Mouse (Mus musculus) limb, embryonic 10.5 days (tissue): ENCODE measurements around the gene Gm20662. TPM values are rescaled to one million over a fixed set of nuclear protein-coding genes. Genes with fewer than 3 reads are reported as not detected.
A peak's percentile ranks its signal among the peaks of the same experiment; 100 is the strongest.
"Not testable (repeated sequence)": the region's sequence is repeated elsewhere in the genome, so short reads cannot be mapped to it uniquely, and the experiment has no call there.

Experiments used
- DNase-seq: peaks from one replicate; pipeline ENCODE4 v3.0.0-alpha.2; 2017; ENCODE audit warnings: low spot score
- H3K27ac ChIP-seq: fragments of 300-500 bp; sonication (generic); 2 replicates; pipeline ENCODE4 v1.5.1; 2016; ENCODE audit warnings: mild to moderate bottlenecking
- H3K27me3 ChIP-seq: fragments of 300-500 bp; sonication (generic); 2 replicates; pipeline ENCODE4 v1.6.1; 2016; ENCODE audit warnings: low read depth, mild to moderate bottlenecking; ENCODE audit not compliant: poor library complexity, severe bottlenecking
- H3K36me3 ChIP-seq: fragments of 300-500 bp; sonication (generic); 2 replicates; pipeline ENCODE4 v1.6.1; 2016; ENCODE audit warnings: mild to moderate bottlenecking, moderate library complexity
- H3K4me1 ChIP-seq: fragments of 300-500 bp; sonication (generic); 2 replicates; pipeline ENCODE4 v1.6.1; 2016
- H3K4me3 ChIP-seq: fragments of 300-500 bp; sonication (generic); 2 replicates; pipeline ENCODE4 v1.5.1; 2016; ENCODE audit warnings: mild to moderate bottlenecking, moderate library complexity
- H3K9me3 ChIP-seq: fragments of 300-500 bp; sonication (generic); replicated peaks from 2 replicates; pipeline ENCODE4 v1.6.1; 2016; ENCODE audit warnings: mild to moderate bottlenecking
- WGBS: fragments of 180-500 bp; shearing (Covaris S2); methylation state at CpG from one replicate; pipeline ENCODE4 v1.1.7; 2016; 5-methylcytosine and 5-hydroxymethylcytosine counted together
- polyA plus RNA-seq: library from polyadenylated mRNA; unstranded; fragments of >200 nt; fragmentation: Nextera tagmentation; extraction: Ambion mirVana; gene quantifications from 2 replicates; pipeline ENCODE4 v1.2.1, GENCODE M21; 2016

Gm20662 gene
- polyA plus RNA-seq, 1 experiment from 2014 or later: 0.93 TPM

GRCm38 (mm10) chr9:107995513-107995912 lies 636 bp upstream of the Gm20662 start:
- Histone ChIP-seq H3K4me3 (no peak overlapping the region), H3K27me3 (no peaks in the 10 kb centered on the region), H3K36me3 (no peaks in the 10 kb centered on the region), H3K4me1 (0 out of 2 replicates have a peak, but pooled peaks cover 3% of the 10 kb centered on the region), H3K9me3 (no peaks in the 10 kb centered on the region), H3K27ac (no peak overlapping the region)
- DNase-seq: no peak
- WGBS: 95% methylated on average over 21 of the region's 21 CpGs

- no peaks in the 10 kb centered on the region for H3K27me3 ChIP-seq
- WGBS: under 1% methylated on average over 51 of the region's 51 CpGs
- peaks cover 24% of the 10 kb centered on the region for H3K4me1 ChIP-seq
- no peaks in the 10 kb centered on the region for H3K9me3 ChIP-seq
- peaks cover 10% of the 10 kb centered on the region for H3K36me3 ChIP-seq
- peak; percentile 99 for DNase-seq
- H3K27ac ChIP-seq: peak within 1 kb of the TSS; percentile 97
- peak within 1 kb of the TSS; percentile 99 for H3K4me3 ChIP-seq
Measured at GRCm38 (mm10) chr9:108001922-108002770, 6.0 kb downstream of the Gm20662 start, which contains the start of gene Ip6k1. Ip6k1 (plus strand) TSS chr9:108002501.

- H3K36me3 ChIP-seq: peaks cover 14% of the 10 kb centered on the region
- H3K4me1 ChIP-seq: peaks cover 24% of the 10 kb centered on the region
- DNase-seq: no peak
- H3K27ac ChIP-seq: peak overlapping the region; percentile 97
- no peaks in the 10 kb centered on the region for H3K27me3 ChIP-seq
- peak overlapping the region; percentile 99 for H3K4me3 ChIP-seq
- WGBS: under 1% methylated on average over 50 of the region's 50 CpGs
- no peaks in the 10 kb centered on the region for H3K9me3 ChIP-seq
Measured at GRCm38 (mm10) chr9:108002778-108003530, 6.8 kb downstream of the Gm20662 start.

GRCm38 (mm10) chr9:108003531-108003890 lies 7.4 kb downstream of the Gm20662 start:
- H3K36me3 ChIP-seq: peaks cover 19% of the 10 kb centered on the region
- 26% methylated on average over 8 of the region's 8 CpGs for WGBS
- peak overlapping the region; percentile 97 for H3K27ac ChIP-seq
- no peaks in the 10 kb centered on the region for H3K27me3 ChIP-seq
- H3K4me3 ChIP-seq: peak overlapping the region; percentile 99
- H3K4me1 ChIP-seq: peaks cover 24% of the 10 kb centered on the region
- no peaks in the 10 kb centered on the region for H3K9me3 ChIP-seq
- DNase-seq: no peak

GRCm38 (mm10) chr9:108008041-108008440 lies 11.9 kb downstream of the Gm20662 start:
- Histone ChIP-seq H3K4me1 (peaks cover 14% of the 10 kb centered on the region), H3K27ac (no peak overlapping the region)
- WGBS: 92% methylated on average over 5 of the region's 5 CpGs

GRCm38 (mm10) chr9:108010385-108010784 lies 14.2 kb downstream of the Gm20662 start:
- H3K36me3 ChIP-seq: peaks cover 57% of the 10 kb centered on the region
- H3K27me3 ChIP-seq: no peaks in the 10 kb centered on the region
- DNase-seq: no peak
- H3K9me3 ChIP-seq: no peaks in the 10 kb centered on the region
- H3K4me3 ChIP-seq: no peak overlapping the region
- H3K4me1 ChIP-seq: no peaks in the 10 kb centered on the region
- no peak overlapping the region for H3K27ac ChIP-seq

More at GRCm38 (mm10) chr9:108008041-108008440, 11.9 kb downstream of the Gm20662 start:
- Histone ChIP-seq H3K4me3 (no peak overlapping the region), H3K9me3 (no peaks in the 10 kb centered on the region), H3K27me3 (no peaks in the 10 kb centered on the region), H3K36me3 (peaks cover 47% of the 10 kb centered on the region)
- no peak for DNase-seq

GRCm38 (mm10) chr9:108013577-108013976 lies 17.4 kb downstream of the Gm20662 start:
- H3K27me3 ChIP-seq, H3K9me3 ChIP-seq, H3K27ac ChIP-seq, H3K4me1 ChIP-seq, H3K4me3 ChIP-seq, DNase-seq: not testable (repeated sequence)
- peaks cover 72% of the 10 kb centered on the region for H3K36me3 ChIP-seq
- WGBS: 97% methylated on average over 2 of the region's 2 CpGs

- DNase-seq: no peak
- WGBS: 90% methylated on average over 3 of the region's 3 CpGs
- peaks cover 55% of the 10 kb centered on the region for H3K36me3 ChIP-seq
- H3K4me1 ChIP-seq: no peaks in the 10 kb centered on the region
- no peak overlapping the region for H3K4me3 ChIP-seq
- H3K9me3 ChIP-seq: no peaks in the 10 kb centered on the region
- H3K27ac ChIP-seq: no peak overlapping the region
- no peaks in the 10 kb centered on the region for H3K27me3 ChIP-seq
Measured at GRCm38 (mm10) chr9:108017127-108017526, 21.0 kb downstream of the Gm20662 start.

- DNase-seq: no peak
- H3K4me1 ChIP-seq: no peaks in the 10 kb centered on the region
- no peak overlapping the region for H3K4me3 ChIP-seq
- no peaks in the 10 kb centered on the region for H3K27me3 ChIP-seq
- peaks cover 49% of the 10 kb centered on the region for H3K36me3 ChIP-seq
- no peak overlapping the region for H3K27ac ChIP-seq
- no peaks in the 10 kb centered on the region for H3K9me3 ChIP-seq
- WGBS: 96% methylated on average over 1 of the region's 1 CpGs
Measured at GRCm38 (mm10) chr9:108020741-108021140, 24.6 kb downstream of the Gm20662 start.

GRCm38 (mm10) chr9:108023216-108023615 lies 27.1 kb downstream of the Gm20662 start:
- Histone ChIP-seq H3K36me3 (peaks cover 54% of the 10 kb centered on the region), H3K27me3 (no peaks in the 10 kb centered on the region), H3K27ac (no peak overlapping the region), H3K4me3 (no peak overlapping the region), H3K9me3 (peaks cover 4% of the 10 kb centered on the region; the same call in 1 of the 2 replicates), H3K4me1 (no peaks in the 10 kb centered on the region)
- DNase-seq: no peak
- 90% methylated on average over 3 of the region's 3 CpGs for WGBS

- DNase-seq: no peak
- H3K4me1 ChIP-seq: no peaks in the 10 kb centered on the region
- peaks cover 4% of the 10 kb centered on the region; the same call in 1 of the 2 replicates for H3K9me3 ChIP-seq
- no peak overlapping the region for H3K27ac ChIP-seq
- peaks cover 77% of the 10 kb centered on the region for H3K36me3 ChIP-seq
- H3K4me3 ChIP-seq: no peak overlapping the region
- 95% methylated on average over 3 of the region's 3 CpGs for WGBS
- H3K27me3 ChIP-seq: no peaks in the 10 kb centered on the region
Measured at GRCm38 (mm10) chr9:108026584-108026983, 30.4 kb downstream of the Gm20662 start.

- H3K36me3 ChIP-seq: peaks cover 90% of the 10 kb centered on the region
- DNase-seq: no peak
- no peak overlapping the region for H3K4me3 ChIP-seq
- H3K27me3 ChIP-seq: no peaks in the 10 kb centered on the region
- no peaks in the 10 kb centered on the region for H3K4me1 ChIP-seq
- 97% methylated on average over 3 of the region's 3 CpGs for WGBS
- peaks cover 4% of the 10 kb centered on the region; the same call in 1 of the 2 replicates for H3K9me3 ChIP-seq
- no peak overlapping the region for H3K27ac ChIP-seq
Measured at GRCm38 (mm10) chr9:108027867-108028266, 31.7 kb downstream of the Gm20662 start.

- H3K36me3 ChIP-seq: peaks cover 90% of the 10 kb centered on the region
- H3K9me3 ChIP-seq: peaks cover 4% of the 10 kb centered on the region; the same call in 1 of the 2 replicates
- H3K4me1 ChIP-seq: no peaks in the 10 kb centered on the region
- 90% methylated on average over 5 of the region's 5 CpGs for WGBS
- no peaks in the 10 kb centered on the region for H3K27me3 ChIP-seq
- no peak overlapping the region for H3K4me3 ChIP-seq
- no peak overlapping the region for H3K27ac ChIP-seq
- DNase-seq: no peak
Measured at GRCm38 (mm10) chr9:108032126-108032525, 36.0 kb downstream of the Gm20662 start.
